Mouse (Mus musculus) kidney, postnatal 14 days (tissue): ENCODE results near the gene Mmp7.

Experiments used
- DNase-seq: peaks from one replicate; pipeline ENCODE4 v3.0.0; 2022; ENCODE audit warnings: mixed read lengths

Gene Mmp7

DNA sequence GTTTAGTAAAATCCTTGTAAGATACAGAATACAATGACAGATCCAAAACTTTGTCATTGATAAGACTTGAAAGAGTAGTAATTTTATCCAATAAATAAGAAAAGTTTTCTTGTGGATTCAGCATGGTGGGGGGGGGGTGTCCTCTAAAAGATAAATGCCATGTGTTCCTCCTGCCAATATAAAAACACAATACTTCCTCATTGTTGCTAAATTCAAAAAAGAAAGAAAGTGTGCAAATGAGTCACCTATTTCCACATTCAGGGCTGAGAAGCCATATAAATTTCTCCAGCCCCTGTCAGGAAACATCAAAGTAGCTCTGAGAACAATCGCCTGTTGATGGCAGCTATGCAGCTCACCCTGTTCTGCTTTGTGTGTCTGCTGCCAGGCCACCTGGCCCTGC lies at the start of gene Mmp7:
Gene Mmp7, plus strand, starts transcription at position 301 of the 400 bp plus-strand sequence.
- no peak for DNase-seq

DNA sequence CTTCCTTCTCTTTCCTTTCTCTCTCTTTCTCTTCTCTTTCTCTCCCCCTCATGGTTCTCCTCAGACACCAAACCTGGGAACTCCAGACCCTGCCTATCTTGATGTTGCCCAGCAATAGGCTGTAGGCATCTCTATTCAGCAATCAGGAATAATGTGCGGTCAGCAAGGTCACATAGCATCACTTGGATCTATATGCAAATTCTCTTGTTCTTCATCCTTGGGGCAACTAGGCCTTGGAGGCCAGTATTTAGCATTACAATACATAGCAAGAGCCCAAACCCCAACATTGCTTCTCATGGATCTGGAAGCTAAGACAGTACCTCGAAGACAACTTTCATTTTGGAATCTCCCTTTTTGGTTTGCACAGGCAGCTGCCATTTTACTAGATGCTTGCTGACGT lies 44.0 kb upstream of the Mmp7 start:
- DNase-seq: no peak

DNA sequence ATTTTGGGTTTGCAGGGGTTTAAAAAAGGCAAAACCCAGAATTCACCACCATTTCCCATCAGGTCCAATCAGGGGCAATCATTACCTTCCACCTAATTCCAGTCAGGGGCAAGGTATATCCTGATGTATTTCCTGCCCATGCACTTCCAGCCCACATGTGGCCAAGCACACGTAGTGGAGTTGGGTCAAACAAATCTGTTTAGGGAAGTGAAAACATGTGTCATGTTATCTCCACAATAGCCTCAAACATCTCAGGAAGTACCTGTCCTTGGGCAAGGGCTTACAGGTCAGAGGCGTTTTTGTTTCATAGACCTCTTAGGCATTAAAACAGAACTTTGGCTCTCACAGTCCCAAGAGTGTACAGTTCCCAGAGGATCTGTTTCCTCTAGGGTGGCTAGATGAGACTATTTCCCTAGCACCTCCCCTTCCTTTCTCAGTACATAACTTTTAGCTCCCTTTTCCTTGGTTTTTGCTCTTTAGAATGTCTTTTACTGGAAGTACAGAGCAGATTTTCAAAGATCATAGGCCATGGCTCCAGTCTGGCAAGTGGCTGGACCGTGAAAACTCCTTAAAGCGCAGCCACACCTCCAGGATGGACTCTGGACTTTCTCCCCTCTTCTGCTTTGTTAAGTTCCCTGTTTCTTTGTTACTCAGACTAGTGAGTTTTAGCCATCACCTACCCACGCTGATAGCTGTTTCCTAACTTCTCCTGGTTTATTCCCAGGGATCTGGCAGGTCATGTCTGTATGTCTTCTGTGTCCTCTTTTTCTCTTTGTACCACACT lies 41.3 kb upstream of the Mmp7 start:
- DNase-seq: peak; percentile 54

DNA sequence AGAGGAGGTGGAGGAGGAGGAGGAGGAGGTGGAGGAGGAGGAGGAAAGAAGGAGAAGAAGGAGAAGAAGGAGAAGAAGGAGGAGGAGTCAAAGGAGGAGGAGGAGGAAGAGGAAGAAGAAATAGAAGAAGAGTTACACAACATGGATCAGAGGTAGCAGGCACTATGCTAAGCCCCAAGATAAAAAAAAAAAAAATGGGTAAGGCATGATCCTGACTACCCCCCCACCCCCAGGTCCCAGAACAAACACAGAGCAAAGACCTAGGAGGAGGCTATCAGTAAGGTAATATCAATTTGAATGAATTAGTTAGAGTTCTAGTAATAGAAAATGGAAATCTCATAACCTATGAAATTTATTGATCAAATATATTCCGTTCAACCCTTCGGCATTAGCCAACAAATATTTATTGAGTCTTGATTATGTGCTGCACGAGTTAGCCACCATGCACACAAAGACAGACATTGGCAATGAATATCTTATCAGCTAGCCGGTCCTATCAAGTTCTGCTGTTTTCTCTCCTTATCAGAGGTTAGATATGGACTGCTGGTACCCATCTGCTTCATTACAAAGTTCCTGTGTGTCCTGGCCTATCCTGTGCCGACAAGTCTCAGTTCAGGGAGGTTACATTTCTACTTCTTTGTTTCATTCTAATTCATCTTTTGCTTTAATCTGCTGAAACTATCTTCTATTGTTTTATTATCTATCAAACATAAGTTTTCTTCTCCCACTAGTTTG lies 39.4 kb upstream of the Mmp7 start:
- no peak for DNase-seq

DNA sequence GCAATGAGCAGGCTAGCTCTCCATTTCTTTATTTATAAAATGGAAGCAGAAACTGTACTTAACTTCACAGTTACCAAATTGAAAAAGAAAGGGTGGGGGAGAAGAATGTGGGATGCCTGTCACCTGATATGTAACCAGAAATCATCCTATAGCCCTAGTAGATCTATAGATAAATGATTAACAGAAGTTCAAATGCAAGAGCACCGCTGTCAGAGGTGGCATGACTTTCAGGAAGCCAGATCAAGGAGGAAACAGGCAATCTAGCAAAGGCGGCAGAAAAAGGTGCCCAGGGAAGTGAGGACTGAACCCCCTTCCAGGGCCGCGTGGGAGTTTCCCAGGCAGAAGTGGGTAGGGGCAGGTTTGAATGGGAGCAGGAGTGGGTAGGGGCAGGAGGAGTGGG lies 33.9 kb upstream of the Mmp7 start:
- DNase-seq: no peak

DNA sequence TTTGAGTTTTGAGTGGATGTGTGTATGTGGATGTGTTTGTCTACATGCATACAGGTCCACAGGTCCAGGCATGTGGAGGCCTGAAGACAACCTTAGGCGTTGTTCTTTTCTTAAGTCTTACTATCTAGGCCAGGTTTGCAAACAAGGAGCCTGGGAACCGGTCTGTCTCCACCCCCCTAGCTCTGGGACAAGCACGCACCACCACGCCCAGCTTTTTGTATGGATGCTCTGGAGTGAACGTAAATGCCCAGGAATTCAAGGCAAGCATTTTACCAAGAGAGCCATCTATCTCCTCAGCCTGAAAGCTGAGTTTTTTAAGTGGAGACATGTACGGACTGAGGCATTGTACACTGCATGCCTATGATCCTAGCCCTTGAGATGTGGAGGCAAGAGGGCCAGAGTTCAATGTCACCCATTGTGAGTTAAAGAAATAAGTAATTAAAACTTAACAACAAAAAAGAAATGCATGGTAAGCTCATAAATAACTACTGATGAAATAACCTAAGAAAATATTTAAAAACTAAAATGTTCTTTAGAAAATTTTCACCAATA lies 32.3 kb upstream of the Mmp7 start:
- no peak for DNase-seq

DNA sequence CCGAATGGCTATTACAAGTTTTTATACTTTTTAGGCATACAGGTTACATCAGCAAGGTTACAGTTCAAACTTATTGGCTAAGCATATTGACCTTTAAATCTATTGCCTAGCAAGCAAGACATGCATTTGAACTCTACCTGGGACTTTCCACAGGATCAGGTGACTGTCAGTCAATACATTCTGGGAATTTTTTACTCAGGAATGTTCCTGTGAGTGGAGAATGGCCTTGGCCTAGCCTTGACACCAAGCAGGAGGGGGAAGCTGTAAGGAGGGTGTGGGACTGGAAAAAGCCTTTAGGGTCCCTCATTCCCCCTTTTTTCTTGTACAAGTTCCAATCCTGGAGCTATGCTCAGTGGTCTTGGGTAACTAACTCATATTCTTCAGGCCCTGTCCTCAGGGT lies 30.5 kb upstream of the Mmp7 start:
- DNase-seq: peak; percentile 14

DNA sequence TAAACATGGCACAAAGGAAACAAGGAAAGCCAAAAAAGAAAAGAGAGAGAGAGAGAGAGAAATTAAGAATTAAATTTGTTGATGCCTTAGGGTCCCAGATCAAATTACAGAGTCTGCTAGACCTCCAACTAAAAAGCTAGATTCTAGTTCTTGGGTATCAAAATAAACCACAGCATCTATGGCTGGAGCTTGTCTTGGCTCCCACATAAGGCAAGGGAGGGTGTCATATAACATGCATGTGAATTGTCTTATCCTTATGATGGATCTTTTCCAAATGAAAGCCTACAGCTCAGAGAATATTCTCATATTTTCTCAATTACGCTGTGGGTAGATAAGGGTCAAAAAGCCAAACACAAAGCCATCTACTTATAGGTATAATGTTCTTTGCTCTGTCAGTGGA lies 22.2 kb upstream of the Mmp7 start:
- no peak for DNase-seq

DNA sequence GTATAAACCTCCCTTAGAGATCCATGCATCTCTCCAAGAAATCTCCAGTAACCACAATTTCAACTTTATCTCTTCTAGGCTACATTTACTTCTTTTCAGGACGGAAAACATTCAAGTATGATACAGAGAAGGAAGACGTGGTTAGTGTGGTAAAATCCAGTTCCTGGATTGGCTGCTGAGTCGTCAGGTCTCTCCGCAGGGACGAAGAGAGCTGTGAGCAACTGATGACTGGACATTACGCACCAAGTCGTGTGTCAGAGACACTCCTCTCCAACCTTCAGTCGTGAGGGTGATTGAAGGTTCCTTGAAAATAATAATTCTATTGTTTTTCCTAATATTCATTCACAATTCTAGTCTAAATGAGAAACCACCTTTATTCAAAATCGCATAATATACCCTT lies 18.9 kb upstream of the Mmp7 start:
- no peak for DNase-seq

DNA sequence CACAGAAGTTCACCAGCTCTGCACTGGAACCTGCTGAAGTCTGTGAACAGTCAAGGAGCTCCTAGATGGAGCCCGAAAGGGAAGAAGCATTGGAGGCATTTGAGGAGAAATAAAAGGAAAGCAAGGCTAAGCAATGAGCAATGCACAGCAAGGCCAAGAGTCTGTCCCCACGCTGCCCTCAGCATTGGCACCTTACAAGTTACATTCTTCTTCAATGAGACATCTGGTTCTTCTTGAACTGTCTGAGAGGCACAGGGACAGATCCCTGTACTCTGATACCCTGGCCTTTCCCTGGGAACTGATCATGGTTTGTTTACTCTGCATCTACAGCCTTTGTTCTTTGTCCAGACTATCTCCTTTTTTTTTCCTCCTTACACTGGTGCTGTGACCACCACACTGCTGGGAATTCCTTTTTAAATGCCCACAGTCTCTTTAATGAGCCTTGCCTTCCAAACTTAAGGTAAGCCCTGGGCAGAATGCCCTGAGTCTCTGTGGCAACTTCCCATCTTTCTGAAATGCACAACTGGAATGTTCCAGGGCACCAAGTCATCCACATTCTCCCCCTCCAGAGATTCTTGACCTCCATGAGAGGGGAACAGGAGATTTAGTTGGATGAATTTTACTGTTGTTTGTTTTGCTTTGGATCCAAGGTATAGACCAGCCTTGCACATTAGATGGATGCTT lies 13.6 kb upstream of the Mmp7 start:
- DNase-seq: no peak

DNA sequence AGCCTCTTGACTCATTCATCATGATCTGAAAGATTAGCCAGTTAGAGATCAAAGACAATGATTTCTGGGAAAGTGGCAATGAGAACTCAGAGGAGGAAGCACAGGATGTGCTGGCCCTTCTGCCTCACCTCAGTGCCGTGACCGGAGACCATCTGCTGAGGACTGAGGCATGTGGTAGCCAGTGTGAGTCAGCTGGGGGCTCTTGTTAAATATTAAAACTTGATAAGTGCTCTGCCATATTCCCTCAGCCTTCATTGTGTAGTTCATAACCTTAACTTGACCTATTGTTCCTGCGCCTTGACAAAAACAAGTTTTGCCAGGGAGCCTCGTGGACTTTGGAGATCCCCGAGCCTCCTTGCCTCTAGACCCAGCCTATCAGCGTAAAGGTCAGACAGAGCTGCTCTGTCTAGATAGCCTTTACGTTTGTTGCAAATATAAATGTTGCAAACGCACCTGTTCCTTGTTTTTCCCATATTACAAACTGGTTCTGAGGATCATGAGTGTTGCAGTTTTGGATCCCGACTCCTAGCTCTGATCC lies 9.7 kb upstream of the Mmp7 start:
- peak; percentile 27 for DNase-seq

DNA sequence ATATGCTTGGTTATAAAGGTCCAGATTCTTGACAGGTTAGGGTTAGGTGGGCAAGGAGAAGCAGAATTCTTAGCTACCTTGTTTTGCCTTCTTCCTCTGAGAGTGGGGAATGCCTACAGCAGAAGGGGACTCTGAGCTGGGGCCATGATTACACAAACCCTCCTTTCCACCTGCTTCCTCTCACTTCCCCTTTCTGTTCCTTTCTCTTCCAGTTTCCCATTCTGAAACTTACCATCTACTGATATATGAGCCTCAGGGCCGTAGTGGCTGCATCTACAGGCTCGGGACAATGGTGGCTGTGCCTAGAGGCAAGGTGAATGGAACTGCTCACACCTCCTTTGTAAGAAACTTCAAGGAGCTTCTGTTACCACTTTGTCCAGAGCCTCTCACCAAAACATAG lies 5.9 kb upstream of the Mmp7 start:
- no peak for DNase-seq

DNA sequence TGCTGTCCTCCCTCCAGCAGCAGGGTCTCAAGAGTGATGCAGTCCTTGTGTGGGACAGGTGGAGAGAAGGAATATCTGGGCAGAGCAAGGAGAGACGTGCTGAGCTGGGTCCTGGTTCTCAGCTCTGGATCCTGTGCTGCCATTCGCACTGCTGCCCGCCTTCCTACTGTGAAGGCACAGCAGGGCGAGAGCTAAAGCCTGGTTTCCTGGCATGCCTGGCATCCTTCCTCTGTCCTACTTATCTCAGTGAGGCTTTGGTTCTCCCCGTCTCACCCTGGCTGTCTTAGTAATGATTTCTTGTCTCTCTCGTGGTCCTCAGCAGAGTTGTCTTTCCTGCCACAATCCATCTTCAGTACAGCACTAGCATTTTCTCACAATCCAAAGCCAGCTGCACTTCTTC lies 2.1 kb upstream of the Mmp7 start:
- DNase-seq: no peak

DNA sequence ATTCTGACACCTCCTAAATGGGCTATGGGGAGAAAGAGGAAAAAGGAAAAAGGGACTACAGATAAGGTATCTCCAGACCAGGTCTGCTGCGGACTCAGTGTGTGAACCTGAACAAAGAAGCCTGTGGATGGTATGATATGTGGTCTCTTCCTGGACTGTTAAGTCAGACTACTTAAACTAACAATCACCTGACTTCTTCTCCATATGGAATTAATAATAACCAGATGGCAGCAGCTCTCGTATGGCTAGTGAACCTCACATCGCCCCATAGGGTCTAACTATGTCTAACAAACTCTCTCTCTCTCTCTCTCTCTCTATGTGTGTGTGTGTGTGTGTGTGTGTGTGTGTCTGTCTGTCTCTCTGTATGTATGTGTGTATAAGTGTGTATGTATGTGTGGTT lies 2.1 kb downstream of the Mmp7 start:
- DNase-seq: no peak

DNA sequence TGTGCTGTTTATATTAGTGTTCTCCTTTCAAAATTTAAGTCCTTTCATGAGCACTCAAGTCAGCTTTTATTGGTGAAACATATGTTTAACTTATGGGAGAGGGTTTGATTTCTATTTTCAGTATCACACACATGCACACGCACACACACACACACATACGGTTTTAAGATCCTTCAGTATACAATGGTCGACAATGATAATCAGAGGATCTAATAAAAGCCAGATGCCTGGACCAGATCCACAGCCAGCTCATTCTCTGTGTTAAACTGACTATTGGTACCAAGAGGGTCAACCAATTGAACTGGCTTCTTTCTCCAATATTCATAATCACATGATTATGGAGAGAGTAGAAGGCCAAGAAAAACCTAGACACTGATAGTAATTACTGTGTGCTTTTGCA lies 3.8 kb downstream of the Mmp7 start:
- DNase-seq: no peak

DNA sequence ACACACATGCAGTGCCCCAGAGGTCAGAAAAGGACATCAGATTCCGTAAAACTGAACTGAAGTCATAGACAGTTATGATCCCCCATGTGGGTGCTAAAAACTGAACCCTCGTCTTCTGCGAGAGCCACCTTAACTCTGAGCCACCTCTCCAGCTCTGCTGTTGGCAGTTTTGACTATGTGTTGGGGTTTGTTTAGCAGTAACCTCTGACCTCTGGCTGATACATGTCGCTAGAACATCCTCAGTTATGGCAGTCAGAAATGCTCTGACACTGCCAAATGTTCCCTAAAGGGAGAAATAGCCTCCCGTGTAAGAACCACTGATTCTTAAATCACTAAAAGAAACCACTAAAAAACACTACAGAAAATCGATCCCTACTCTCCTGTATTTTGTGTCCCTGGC lies 16.8 kb downstream of the Mmp7 start:
- no peak for DNase-seq

DNA sequence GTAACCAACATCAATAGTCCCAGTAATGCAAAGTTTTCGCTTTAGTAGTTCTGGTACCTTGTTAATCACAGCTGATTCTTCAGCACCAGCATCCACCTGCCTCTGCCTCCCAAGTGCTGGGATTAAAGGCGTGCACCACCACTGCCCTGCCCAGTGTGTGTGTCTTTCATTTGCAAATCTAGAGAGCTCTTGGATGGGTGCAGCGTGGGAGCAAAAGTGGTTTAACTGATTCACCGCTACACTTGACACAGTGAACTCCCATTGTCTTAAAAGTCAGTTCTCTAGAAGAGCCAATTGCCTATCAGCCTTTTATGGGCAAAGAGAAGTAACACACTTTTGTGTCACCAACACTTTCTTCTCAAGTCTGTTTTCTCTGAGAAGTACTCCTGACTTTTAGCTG lies 19.3 kb downstream of the Mmp7 start:
- DNase-seq: no peak

DNA sequence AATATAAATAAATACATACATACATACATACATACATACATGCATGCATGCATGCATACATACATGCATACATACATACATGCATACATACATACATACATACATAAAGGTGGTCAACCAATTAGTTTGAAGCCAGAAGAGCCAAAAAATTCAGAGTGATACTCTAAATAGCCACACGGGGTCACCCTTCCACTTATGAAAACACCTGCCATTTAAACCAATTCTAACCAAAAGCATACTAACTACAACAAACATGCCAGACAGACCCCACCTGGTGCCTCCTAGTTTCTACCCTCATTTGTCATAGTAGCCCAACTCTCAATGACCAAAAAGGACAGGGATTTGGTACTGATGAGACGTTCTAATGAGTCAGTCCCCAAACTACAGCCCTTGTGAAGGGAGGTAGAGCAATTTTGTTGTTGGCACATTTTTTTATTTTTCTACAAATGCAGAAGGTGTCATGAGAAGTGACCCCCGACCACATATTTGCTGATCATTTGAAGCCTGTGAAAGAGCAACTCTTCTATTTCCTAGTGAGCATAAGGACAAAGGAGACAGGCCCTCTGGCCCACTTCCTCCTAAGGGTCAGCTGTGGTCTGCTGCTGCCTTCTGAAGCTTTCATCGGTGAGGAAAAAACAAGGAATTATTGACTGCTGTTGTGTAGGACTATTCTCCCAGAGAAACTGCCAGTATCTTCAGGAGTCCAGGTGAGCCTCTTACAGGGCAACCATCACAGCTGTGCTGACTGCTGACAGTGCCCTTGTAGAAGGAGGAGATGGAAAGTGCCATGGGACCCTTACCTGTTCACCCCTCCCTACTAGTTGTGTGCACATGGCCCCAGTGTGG lies 22.4 kb downstream of the Mmp7 start:
- DNase-seq: peak; percentile 62

DNA sequence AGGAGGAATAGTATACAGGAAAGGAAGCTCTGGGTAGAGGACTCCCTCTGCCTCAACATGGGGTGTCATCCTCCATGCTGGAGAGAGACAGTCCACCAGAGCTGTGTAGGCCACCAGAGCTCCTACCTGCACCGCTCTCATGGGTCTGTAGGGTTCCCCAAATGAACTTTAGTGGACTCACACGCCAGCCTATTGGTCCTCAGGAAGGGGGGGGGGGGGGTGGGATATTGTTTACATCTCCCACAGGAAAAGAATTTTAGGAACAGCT lies 23.0 kb downstream of the Mmp7 start:
- no peak for DNase-seq

DNA sequence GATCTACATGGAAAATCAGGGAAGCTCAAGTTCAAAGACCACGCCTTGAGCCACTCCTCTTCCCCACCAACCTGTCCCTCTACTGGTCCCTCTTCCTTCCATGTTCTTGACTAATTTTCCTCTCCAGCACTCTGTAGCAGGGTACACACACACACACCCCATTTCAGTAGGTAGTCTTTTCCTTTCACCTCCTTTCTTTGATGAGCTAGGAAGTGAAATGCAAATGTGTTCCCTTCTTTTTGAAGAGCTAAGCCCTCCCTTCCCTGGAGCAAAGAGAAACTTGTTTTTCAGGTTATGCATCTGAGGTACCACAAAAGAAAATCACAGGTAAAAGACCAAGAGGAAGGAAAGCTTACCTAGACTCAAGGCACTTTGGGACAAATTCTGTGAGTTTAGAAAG lies 29.7 kb downstream of the Mmp7 start:
- no peak for DNase-seq

DNA sequence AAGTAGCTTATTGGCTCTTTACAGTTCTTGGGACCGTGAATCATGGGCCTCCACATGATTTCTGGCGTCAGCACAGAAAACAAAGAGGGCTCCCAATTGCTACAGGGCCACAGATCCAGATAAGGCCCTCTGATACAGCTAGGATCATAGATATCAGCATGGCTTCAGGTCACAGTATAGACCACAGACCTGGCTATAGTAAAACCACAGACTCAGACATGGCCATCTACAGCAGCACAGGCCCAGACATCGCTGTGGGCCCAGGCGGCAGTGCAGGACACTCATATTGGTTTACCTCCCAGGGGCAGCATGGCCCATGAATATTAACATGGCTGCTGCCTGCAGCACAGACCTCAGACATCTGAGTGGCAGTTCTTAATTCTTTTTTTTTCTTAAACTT lies 37.1 kb downstream of the Mmp7 start:
- no peak for DNase-seq

DNA sequence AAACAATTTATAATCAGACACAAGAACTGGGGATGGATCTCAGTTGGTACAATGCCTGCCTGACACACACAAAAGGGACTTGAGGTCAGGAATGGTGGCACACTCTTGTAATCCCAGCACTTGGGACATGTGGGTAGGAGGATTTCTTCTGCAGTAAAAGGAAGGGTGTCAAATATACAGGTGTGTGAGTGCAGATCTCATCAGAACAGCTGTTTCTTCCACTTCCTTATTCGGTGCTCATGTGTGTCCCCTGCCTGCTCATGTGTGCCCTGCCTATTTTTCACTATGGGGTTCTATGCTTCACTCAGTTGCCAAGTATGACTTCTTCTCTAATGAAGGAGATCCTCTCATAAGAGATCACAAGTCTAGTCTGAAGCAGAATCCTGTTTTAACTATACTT lies 50.8 kb downstream of the Mmp7 start:
- no peak for DNase-seq

DNA sequence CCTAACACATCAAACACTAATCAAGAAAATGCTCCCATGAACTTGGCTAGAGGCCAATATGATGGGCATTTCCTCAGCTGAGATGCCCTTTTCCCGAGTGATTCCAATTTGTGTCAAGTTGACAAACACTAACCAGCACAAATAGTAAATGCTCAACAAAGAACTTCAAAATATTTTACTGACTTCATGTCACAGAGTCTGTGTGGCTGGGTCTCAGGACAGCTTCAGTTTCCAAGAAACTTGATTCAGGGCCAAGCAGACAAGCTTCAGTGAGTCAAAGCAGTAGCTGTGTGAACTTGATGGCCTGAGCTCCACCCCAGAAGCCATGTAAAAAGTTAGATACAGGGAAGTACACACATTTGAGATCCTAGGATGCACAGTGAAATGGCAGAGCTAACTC lies 52.3 kb downstream of the Mmp7 start:
- no peak for DNase-seq
